Mouse (Mus musculus) forebrain, embryonic 14.5 days (tissue): ENCODE measurements around the gene Wdr26. TPM values are rescaled to one million over a fixed set of nuclear protein-coding genes. Genes with fewer than 3 reads are reported as not detected.

Source experiments
- ATAC-seq: fragments of 200-750 bp; cut with Nextera tagmentation; 2 replicates; pipeline ENCODE4 v1.8.0; 2017; ENCODE audit warnings: mild to moderate bottlenecking, moderate library complexity
- DNase-seq: peaks from one replicate; pipeline ENCODE4 v3.0.0-alpha.2; 2015; ENCODE audit warnings: low spot score
- H3K27ac ChIP-seq: fragments of 300-500 bp; sonication (generic); 2 replicates; pipeline ENCODE4 v1.5.1; 2014; ENCODE audit warnings: low read depth, mild to moderate bottlenecking, control low read depth, low read length, moderate library complexity
- H3K27me3 ChIP-seq: fragments of 300-500 bp; sonication (generic); replicated peaks from 2 replicates; pipeline ENCODE4 v1.6.1; 2014; ENCODE audit warnings: low read length, control low read depth, mixed read lengths; ENCODE audit not compliant: control insufficient read depth, insufficient read depth
- H3K36me3 ChIP-seq: fragments of 300-500 bp; sonication (generic); 2 replicates; pipeline ENCODE4 v1.6.1; 2014; ENCODE audit warnings: low read length, control low read depth; ENCODE audit not compliant: control insufficient read depth, insufficient read depth
- H3K4me1 ChIP-seq: fragments of 300-500 bp; sonication (generic); 2 replicates; pipeline ENCODE4 v1.6.1; 2014; ENCODE audit warnings: antibody characterized with exemption, low read length, control low read depth; ENCODE audit not compliant: control insufficient read depth, insufficient read depth
- H3K4me2 ChIP-seq: fragments of 300-500 bp; sonication (generic); 2 replicates; pipeline ENCODE4 v1.6.1; 2014; ENCODE audit warnings: mild to moderate bottlenecking, control low read depth, low read length
- H3K4me3 ChIP-seq: fragments of 300-500 bp; sonication (generic); 2 replicates; pipeline ENCODE4 v1.5.1; 2014; ENCODE audit warnings: low read depth, low read length, control low read depth
- H3K9ac ChIP-seq: fragments of 300-500 bp; sonication (generic); 2 replicates; pipeline ENCODE4 v1.6.1; 2014; ENCODE audit warnings: mild to moderate bottlenecking, low read length, control low read depth, moderate library complexity
- H3K9me3 ChIP-seq: fragments of 300-500 bp; sonication (generic); replicated peaks from 2 replicates; pipeline ENCODE4 v1.6.1; 2016; ENCODE audit warnings: low read length, control low read depth, mixed read lengths; ENCODE audit not compliant: control insufficient read depth
- WGBS: fragments of 180-500 bp; shearing (Covaris S2); extraction: QIAGEN DNeasy Blood & Tissue Kit; methylation state at CpG from one replicate; pipeline ENCODE4 v1.1.7; 2014; 5-methylcytosine and 5-hydroxymethylcytosine counted together
- polyA plus RNA-seq: library from polyadenylated mRNA; unstranded; fragments of >200 nt; fragmentation: Nextera tagmentation; extraction: Ambion mirVana; gene quantifications from 2 replicates; pipeline ENCODE4 v1.2.1, GENCODE M21; 2014

Wdr26 gene
- polyA plus RNA-seq, 1 experiment from 2014 or later: 38.0 TPM

DNA sequence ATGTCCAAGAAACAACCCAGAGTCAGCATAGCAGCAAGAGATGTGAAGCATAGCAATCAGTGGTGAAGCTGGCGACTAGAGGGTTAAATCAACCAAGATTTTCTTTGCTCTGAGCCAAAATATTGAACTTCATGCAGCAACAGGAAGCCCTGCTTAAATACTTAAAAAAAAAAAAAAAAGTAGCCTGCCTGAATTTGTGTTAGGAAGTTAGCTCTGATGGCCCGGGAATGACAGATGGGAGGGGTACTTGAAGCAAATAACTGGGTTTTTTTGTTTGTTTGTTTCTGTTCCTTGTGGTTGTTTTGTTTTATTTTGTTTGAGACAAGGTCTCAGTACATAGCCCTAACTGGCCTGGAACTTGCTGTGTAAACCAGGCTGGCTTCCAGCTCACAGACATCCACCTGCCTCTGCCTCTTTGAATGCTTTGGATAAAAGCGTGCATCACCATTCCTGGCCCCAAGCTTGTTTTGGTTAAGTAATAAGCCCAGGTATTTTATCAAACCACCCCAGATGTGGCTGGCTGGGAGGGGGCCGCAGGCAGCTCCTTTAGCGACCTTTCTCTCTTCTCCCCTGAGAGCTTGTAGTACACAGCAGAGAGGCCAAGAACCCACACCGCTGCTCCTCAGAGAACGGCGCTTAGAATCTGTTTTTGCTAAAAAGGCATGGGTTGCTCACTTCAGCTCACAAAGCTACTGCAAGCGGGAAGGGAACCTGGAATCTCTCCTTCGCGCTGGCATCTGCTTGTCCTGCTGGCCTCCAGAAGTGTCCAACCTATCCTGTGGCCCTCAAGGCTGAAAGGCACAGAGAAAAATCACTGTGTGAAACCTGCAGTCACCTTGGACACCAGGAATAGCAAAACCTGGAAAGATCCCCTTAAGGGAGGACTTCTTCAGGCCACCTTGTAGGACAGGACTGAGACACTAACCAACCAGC is 34.0 kb upstream of the Wdr26 start:
- H3K9ac ChIP-seq: no peak overlapping the region
- no peak overlapping the region for H3K27ac ChIP-seq
- no peak for DNase-seq
- H3K4me3 ChIP-seq: no peak overlapping the region
- H3K27me3 ChIP-seq: no peaks in the 10 kb centered on the region
- no peak overlapping the region for H3K4me2 ChIP-seq
- 80% methylated on average over 11 of the region's 11 CpGs for WGBS
- no peaks in the 10 kb centered on the region for H3K36me3 ChIP-seq
- no peaks in the 10 kb centered on the region for H3K9me3 ChIP-seq
- no peak for ATAC-seq
- H3K4me1 ChIP-seq: no peaks in the 10 kb centered on the region

DNA sequence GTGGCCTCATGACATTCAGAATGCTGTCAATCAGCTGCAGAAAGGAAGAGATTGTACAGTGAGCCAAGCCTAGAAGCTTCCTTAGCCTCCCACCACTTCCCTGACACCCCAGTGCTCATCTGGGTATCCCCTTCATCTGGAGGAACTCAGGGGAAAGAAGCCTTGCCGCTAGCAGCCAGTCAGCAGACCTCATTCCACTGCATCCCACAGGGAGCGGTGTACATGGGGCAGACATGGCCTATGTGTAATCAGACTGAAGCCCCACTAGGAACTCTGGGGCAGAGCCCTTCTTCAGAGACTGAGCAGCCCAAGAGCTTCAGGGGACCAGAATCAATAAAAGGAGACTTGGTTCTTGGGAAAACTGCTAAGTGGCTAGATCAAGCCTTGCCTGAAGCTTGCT is 33.3 kb upstream of the Wdr26 start:
- ATAC-seq (no peak), DNase-seq (no peak)
- H3K9me3 ChIP-seq: no peaks in the 10 kb centered on the region
- no peak overlapping the region for H3K4me2 ChIP-seq
- H3K4me1 ChIP-seq: no peaks in the 10 kb centered on the region
- H3K4me3 ChIP-seq: no peak overlapping the region
- H3K36me3 ChIP-seq: no peaks in the 10 kb centered on the region
- H3K27ac ChIP-seq: no peak overlapping the region
- WGBS: 100% methylated on average over 2 of the region's 2 CpGs
- no peak overlapping the region for H3K9ac ChIP-seq
- H3K27me3 ChIP-seq: no peaks in the 10 kb centered on the region

DNA sequence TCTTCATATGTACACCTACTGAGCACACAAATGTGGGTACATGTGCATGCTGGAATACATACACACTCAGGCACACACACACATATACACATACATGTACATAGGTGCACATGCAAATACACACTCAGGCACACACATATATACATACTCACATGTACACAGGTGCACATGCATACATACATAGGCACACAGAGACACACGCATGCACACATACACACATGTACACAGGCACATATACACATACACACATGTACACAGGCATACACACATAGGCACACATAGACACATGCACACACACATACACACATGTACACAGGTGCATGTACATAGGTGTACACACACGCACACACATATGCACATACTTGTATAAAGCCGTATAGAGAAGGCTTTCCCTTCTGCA is 29.4 kb upstream of the Wdr26 start:
- no peaks in the 10 kb centered on the region for H3K27me3 ChIP-seq
- H3K27ac ChIP-seq: no peak overlapping the region
- H3K9ac ChIP-seq: no peak overlapping the region
- H3K4me3 ChIP-seq: no peak overlapping the region
- no peaks in the 10 kb centered on the region for H3K9me3 ChIP-seq
- H3K4me2 ChIP-seq: no peak overlapping the region
- ATAC-seq: no peak
- 97% methylated on average over 3 of the region's 3 CpGs for WGBS
- no peak for DNase-seq
- no peaks in the 10 kb centered on the region for H3K4me1 ChIP-seq
- H3K36me3 ChIP-seq: no peaks in the 10 kb centered on the region

DNA sequence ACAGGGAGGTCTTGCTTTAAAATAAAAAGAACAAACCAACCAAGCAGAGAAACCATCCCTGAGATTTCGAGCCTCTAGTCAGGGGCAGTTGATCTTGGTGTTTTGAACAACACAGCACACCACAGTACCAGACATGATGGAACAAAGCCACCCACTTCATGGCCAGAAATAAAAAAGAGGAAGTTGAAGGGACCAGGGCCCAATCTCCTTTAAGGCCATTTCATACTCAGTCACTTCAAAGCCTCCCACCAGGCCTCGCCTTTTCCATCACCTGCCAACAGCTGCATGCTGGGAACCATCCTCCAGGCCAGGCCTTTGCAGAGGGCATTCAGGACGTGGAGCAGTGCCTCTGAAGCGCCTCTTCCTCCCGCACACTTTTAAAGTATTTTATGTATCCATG is 25.5 kb upstream of the Wdr26 start:
- Histone ChIP-seq H3K4me1 (no peaks in the 10 kb centered on the region), H3K27ac (no peak overlapping the region), H3K9ac (no peak overlapping the region), H3K4me2 (no peak overlapping the region), H3K9me3 (no peaks in the 10 kb centered on the region), H3K4me3 (no peak overlapping the region), H3K36me3 (no peaks in the 10 kb centered on the region), H3K27me3 (no peaks in the 10 kb centered on the region)
- ATAC-seq: no peak
- DNase-seq: no peak
- WGBS: 76% methylated on average over 5 of the region's 5 CpGs

DNA sequence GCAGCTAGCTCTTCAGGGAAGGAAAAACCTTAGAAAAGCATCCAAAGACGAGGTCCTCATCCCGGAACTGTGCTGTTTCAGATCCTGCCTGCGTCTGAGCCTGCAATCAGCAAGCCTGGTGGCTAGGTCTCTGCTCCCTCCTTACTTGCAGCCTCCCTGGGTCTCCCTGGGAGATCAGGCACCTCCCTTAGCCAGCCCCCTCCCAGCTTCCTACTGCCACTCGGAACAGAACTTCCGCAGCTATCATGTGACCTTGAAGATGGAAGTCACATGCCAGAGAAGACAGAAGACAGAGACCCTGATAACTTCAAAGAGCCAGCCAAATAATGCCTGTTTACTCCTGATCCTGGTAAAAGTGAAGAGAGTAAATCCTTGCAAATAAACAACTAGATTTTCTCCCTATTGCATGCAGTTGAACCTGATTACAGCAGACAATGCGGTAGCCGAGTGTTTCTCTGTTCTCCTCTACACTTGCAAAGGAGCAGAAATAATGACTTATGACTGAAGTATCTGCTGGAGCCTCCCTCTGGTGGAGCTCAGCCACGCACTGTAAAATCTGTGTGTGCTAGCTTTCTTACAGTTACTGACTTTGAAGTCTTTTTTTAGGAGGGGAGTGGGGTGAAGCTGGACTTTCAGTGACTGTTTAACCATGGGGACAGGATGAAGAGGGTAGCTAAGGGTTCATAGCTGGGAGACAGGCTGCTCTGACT is 22.7 kb upstream of the Wdr26 start:
- ATAC-seq: no peak
- Histone ChIP-seq H3K4me2 (no peak overlapping the region), H3K4me3 (no peak overlapping the region), H3K27me3 (no peaks in the 10 kb centered on the region), H3K36me3 (no peaks in the 10 kb centered on the region), H3K9me3 (no peaks in the 10 kb centered on the region), H3K9ac (no peak overlapping the region), H3K27ac (no peak overlapping the region), H3K4me1 (no peaks in the 10 kb centered on the region)
- DNase-seq: no peak
- WGBS: 66% methylated on average over 8 of the region's 8 CpGs

DNA sequence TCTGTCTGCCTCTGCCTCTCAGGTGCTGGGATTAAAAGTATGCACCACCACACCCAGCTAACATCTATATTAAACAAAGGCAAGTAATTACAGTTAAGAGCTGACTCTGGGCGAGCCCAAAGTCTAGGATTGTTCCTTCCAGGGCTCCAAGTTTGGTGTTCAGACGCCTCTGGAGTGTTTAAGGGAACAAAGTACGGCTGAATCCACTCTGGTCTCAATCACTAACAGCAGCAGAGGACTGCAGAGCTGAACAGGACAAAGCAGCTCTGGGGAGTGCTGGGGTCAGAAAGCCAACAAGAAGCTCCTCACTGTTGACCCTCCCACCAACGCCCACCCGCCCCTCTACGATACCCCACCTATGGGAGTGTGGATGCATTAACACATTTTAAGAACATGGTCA is 21.9 kb upstream of the Wdr26 start:
- no peaks in the 10 kb centered on the region for H3K9me3 ChIP-seq
- H3K9ac ChIP-seq: no peak overlapping the region
- H3K4me2 ChIP-seq: no peak overlapping the region
- no peak for DNase-seq
- no peak for ATAC-seq
- no peak overlapping the region for H3K4me3 ChIP-seq
- H3K4me1 ChIP-seq: no peaks in the 10 kb centered on the region
- no peak overlapping the region for H3K27ac ChIP-seq
- no peaks in the 10 kb centered on the region for H3K27me3 ChIP-seq
- 89% methylated on average over 6 of the region's 6 CpGs for WGBS
- no peaks in the 10 kb centered on the region for H3K36me3 ChIP-seq

DNA sequence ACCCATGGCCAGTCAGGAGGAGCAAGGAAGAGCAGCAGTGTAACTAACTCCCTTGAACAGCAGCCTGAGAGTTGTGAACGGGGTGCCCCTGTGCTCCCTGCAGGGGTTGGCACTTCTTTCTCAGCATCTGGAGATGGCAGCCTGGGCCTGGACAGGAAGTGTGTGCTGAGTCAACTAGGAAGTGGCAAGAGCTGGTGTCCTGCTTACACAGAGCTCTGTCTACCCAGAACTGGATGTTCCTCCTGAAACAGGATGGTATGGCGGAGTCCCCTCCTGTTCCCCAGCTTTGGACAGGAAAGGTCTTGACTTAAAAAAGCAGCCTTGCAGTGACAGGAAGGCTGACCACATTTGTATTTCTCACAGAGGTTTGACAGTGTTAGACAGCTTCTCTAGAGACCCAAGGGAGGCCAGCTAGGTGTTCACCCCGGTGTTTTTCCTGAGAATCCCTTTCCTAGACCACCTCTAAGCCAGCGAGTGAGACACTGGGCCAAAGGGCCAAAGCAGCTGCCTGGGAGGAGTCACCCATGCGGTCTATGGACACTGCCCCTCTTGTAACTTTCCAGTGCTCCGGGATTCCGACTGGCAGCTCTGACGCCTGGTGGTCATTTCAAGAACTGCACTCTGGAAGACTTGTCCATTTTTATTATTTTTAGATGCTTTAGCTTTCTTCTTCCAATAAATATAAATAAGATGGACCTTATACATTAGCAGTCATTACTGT is 20.7 kb upstream of the Wdr26 start:
- no peak for ATAC-seq

DNA sequence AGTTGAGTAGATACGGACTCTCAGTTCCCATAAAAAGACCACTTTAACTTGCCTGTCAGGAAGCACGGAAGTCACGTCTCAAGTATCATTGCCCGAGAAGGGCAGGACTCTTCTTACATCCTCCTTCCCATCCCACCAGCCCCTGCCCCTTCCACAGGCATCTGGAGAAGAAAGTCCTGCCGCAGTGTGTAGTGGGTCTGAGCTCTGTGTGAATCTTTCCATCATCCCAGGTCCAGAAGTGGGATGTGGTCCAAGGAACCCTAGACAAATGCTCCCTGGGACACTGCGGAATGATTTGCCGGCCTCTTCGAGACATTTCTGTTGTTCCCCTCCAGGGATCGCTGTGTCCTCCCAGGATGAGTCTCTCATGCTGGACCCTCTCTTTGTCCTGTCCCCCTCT is 20.0 kb upstream of the Wdr26 start:
- H3K27me3 ChIP-seq: no peaks in the 10 kb centered on the region
- no peak overlapping the region for H3K27ac ChIP-seq
- H3K4me2 ChIP-seq: no peak overlapping the region
- H3K9ac ChIP-seq: no peak overlapping the region
- ATAC-seq (no peak), DNase-seq (no peak)
- no peaks in the 10 kb centered on the region for H3K36me3 ChIP-seq
- no peak overlapping the region for H3K4me3 ChIP-seq
- WGBS: 91% methylated on average over 9 of the region's 9 CpGs
- H3K4me1 ChIP-seq: no peaks in the 10 kb centered on the region
- H3K9me3 ChIP-seq: no peaks in the 10 kb centered on the region

More for the DNA sequence above, 20.7 kb upstream of the Wdr26 start:
- Histone ChIP-seq H3K9ac (no peak overlapping the region), H3K4me1 (no peaks in the 10 kb centered on the region), H3K27ac (no peak overlapping the region), H3K4me3 (no peak overlapping the region), H3K36me3 (no peaks in the 10 kb centered on the region), H3K4me2 (no peak overlapping the region), H3K27me3 (no peaks in the 10 kb centered on the region), H3K9me3 (no peaks in the 10 kb centered on the region)
- WGBS: 24% methylated on average over 8 of the region's 8 CpGs
- DNase-seq: peak; percentile 65
